Mouse (Mus musculus) lung, adult 2 months (tissue): ENCODE measurements around the gene Atp6v1g2.

Experiments used
- CTCF ChIP-seq: fragments of 200-500 bp; IDR thresholded peaks from 2 replicates; pipeline ENCODE4 v1.5.1; 2011; ENCODE audit warnings: mild to moderate bottlenecking, low read length, control low read depth; ENCODE audit not compliant: insufficient read depth
- POLR2A ChIP-seq: fragments of 200-500 bp; IDR thresholded peaks from 2 replicates; pipeline ENCODE4 v1.6.1; 2011; ENCODE audit warnings: low read depth, mild to moderate bottlenecking, control low read depth, low read length, borderline replicate concordance; ENCODE audit errors: extremely low read depth

DNA sequence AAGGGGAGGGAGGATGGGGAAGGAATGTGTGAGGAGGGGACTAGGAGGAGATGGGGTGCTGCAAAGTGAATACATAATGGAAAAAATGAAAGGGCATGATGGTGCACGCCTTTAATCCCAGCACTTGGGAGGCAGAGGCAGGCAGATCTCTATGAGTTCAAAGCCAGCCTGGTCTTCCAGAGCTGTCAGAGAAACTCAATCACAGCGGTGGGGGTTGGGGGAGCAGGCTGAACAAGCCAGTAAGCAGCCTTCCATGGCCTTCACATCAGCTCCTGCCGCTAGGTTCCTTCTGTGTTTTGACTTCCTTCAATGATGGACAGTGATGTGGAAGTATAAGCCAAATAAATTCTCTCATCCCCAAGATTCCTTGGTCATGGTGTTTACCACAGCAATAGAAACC, 21.8 kb downstream of the Atp6v1g2 start:
- TF ChIP-seq CTCF (no peak), POLR2A (no peak)
